Comparison of ENCODE assay signal across 16 mouse cellular contexts in the genomic region with DNA sequence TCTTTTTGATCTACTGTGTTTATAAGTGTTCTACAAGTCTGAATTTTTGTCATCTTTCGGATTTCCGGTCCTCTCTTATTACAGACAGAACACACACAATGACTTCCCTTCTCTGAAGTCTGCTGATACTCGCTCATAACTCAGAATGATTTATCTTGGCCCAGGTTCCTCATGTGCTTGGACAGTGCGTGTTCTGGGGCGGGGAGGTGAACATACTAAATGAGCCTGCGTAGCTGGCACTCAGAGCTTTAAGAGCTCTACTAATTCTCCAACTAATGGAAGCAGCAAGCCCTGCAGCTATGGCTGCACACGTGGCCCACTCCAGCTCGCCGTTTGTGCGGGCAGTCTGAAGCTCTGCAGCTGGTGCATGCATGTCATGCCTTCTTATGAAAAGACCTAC. TPM values are rescaled to one million over a fixed set of nuclear protein-coding genes. Genes with fewer than 3 reads are reported as not detected.
DNase-seq lines count a peak whose midpoint lies in the region; ATAC-seq and TF ChIP-seq lines count a peak whose summit lies in the region.
"Had no signal": no experiment of that assay in that cellular context is flagged by ENCODE, and none has a peak within 500 bp of the region (broad histone marks: within the 10 kb centered on the region; RNA-seq: fewer than 3 reads in every experiment).

No protein-coding gene starts in this region.

- H3K4me3 ChIP-seq in kidney, embryonic 15.5 days (replicated peaks) = no peak overlapping the region
- peak overlapping the region in 1 of 2 experiments; percentile 3; a peak in 1 of 4 replicates for H3K4me3 ChIP-seq in ES-E14 (ENCODE audit: insufficient read depth in 1 of 2, low read depth in 1 of 2, low read length in 2 of 2, poor library complexity in 1 of 2, severe bottlenecking in 1 of 2)
- H3K4me3 ChIP-seq: layer of hippocampus, adult 2 months; liver, embryonic 13.5 days; midbrain, embryonic 12.5 days; neural tube, embryonic 12.5 days had no signal

- peak; percentile 32 for DNase-seq in kidney, adult 9 months
- DNase-seq in CD4-positive helper T cell, adult 2 months (ENCODE audit: low read depth, low spot score) = peak; percentile 11
- no peak for DNase-seq in ES-E14 (ENCODE audit: low read depth, low spot score)
- DNase-seq in kidney, postnatal 4 days = peak; percentile 37 to 52
- no peak for DNase-seq in thymus, postnatal 36 days
- DNase-seq in Muller cell, postnatal 12 days (ENCODE audit: inconsistent ontology term) = no peak
- no peak for DNase-seq in cerebellum, adult 11 months
- DNase-seq: adrenal gland, postnatal 25 days; liver, embryonic 13.5 days; retina, postnatal 1 day had no signal

- H3K27ac ChIP-seq in kidney, embryonic 15.5 days = no peak overlapping the region
- no peak overlapping the region; the same call in 1 of the 2 replicates for H3K27ac ChIP-seq in ES-E14 (ENCODE audit: insufficient read depth, low read depth, low read length, poor library complexity, severe bottlenecking)
- H3K27ac ChIP-seq: hindbrain, embryonic 14.5 days; layer of hippocampus, adult 2 months; liver, embryonic 13.5 days; midbrain, embryonic 12.5 days; neural tube, embryonic 12.5 days had no signal

- no peaks in the 10 kb centered on the region for H3K27me3 ChIP-seq in kidney, embryonic 15.5 days
- H3K27me3 ChIP-seq: liver, embryonic 13.5 days; midbrain, embryonic 12.5 days; neural tube, embryonic 12.5 days had no signal

- H3K9me3 ChIP-seq in kidney, embryonic 15.5 days (replicated peaks) = no peaks in the 10 kb centered on the region
- no peaks in the 10 kb centered on the region for H3K9me3 ChIP-seq in ES-E14 (ENCODE audit: control insufficient read depth, insufficient read depth, low read depth, low read length)
- H3K9me3 ChIP-seq: liver, embryonic 13.5 days; midbrain, embryonic 12.5 days; neural tube, embryonic 12.5 days had no signal

- no peak overlapping the region for H3K4me2 ChIP-seq in kidney, embryonic 15.5 days
- H3K4me2 ChIP-seq: hindbrain, embryonic 14.5 days; liver, embryonic 13.5 days; midbrain, embryonic 12.5 days; neural tube, embryonic 12.5 days had no signal

- no peak overlapping the region for H3K9ac ChIP-seq in kidney, embryonic 15.5 days
- H3K9ac ChIP-seq in ES-E14 (ENCODE audit: insufficient read depth, low read depth, low read length, poor library complexity, severe bottlenecking) = peak overlapping the region; percentile 23; the same call in 1 of the 2 replicates
- H3K9ac ChIP-seq: hindbrain, embryonic 14.5 days; liver, embryonic 13.5 days; midbrain, embryonic 12.5 days; neural tube, embryonic 12.5 days had no signal

- 68% methylated on average over 10 of the region's 10 CpGs for WGBS in kidney, embryonic 15.5 days

- peaks cover 12% of the 10 kb centered on the region for H3K36me3 ChIP-seq in kidney, embryonic 15.5 days
- peaks cover 3% of the 10 kb centered on the region for H3K36me3 ChIP-seq in ES-E14 (ENCODE audit: control insufficient read depth, insufficient read depth, low read length, poor library complexity, severe bottlenecking)
- H3K36me3 ChIP-seq: liver, embryonic 13.5 days; midbrain, embryonic 12.5 days had no signal

- H3K4me1 ChIP-seq in kidney, embryonic 15.5 days = peaks cover 29% of the 10 kb centered on the region
- peaks cover 10 to 17% of the 10 kb centered on the region in 2 experiments; a peak in 3 of 4 replicates for H3K4me1 ChIP-seq in ES-E14 (ENCODE audit: control insufficient read depth in 2 of 2, insufficient read depth in 2 of 2, low read length in 2 of 2, poor library complexity in 1 of 2)

- in situ Hi-C loops in ES-E14 (cut with MboI; ENCODE audit: low sequenced_read_pairs in 2 of 2, unreplicated experiment in 2 of 2) = no loop called here

- no peak; the same call in 1 of the 2 replicates for ATAC-seq in kidney, embryonic 15.5 days (replicated peaks; ENCODE audit: low FRiP score)
- ATAC-seq: forebrain, embryonic 16.5 days had no signal

TF ChIP-seq in ES-E14, 5 proteins besides CTCF, POLR2A, EP300 and RAD21:
- TF ChIP-seq ZNF384 (IDR thresholded peaks at IDR 0.05; ENCODE audit: low read depth, low read length) = no peak
- no peak for TF ChIP-seq ZC3H11A (IDR thresholded peaks at IDR 0.05; ENCODE audit: borderline replicate concordance, low read depth, low read length)
- TF ChIP-seq CHD2 (IDR thresholded peaks at IDR 0.05; ENCODE audit: low read depth, low read length) = no peak
- TF ChIP-seq MAFK (IDR thresholded peaks at IDR 0.05; ENCODE audit: insufficient read depth, low read depth, low read length) = no peak
- TF ChIP-seq HCFC1 (IDR thresholded peaks at IDR 0.05; ENCODE audit: borderline replicate concordance, insufficient read depth, low read length) = no peak

RNA-seq across cellular contexts. Expression of gene Mcmbp, which starts 11.6 kb away (rescaled TPM):
- polyA plus RNA-seq in kidney, embryonic 15.5 days (2015; fragmentation: Nextera tagmentation; extraction: Ambion mirVana) = 66.0 and 67.2 TPM in 2 replicates
- total RNA-seq in ES-E14 (2012; rRNA removed) = 61.3 and 67.8 TPM in 2 replicates

RNA-seq across cellular contexts. Expression of gene Sec23ip, which starts 16.0 kb away (rescaled TPM):
- polyA plus RNA-seq in kidney, embryonic 15.5 days (2015; fragmentation: Nextera tagmentation; extraction: Ambion mirVana) = 38.1 and 38.4 TPM in 2 replicates
- 18.9 and 25.3 TPM in 2 replicates for total RNA-seq in ES-E14 (2012; rRNA removed)

Comparison
In these comparisons a context has a peak if more than half of its experiments do, and no peak if none do; other contexts are left out.
1. DNase-seq: peak in kidney, adult 9 months (single experiment), CD4-positive helper T cell, adult 2 months (single experiment) and kidney, postnatal 4 days (2 of 2); none in ES-E14 (single experiment), thymus, postnatal 36 days (0 of 2), Muller cell, postnatal 12 days (single experiment) and cerebellum, adult 11 months (single experiment).